Mouse (Mus musculus) heart, adult 11 months (tissue): Measurements from ENCODE around the gene Gm26620.
A peak's percentile ranks its signal among the peaks of the same experiment; 100 is the strongest.

Experiments used
- DNase-seq: peaks from one replicate; pipeline ENCODE4 v3.0.0; 2022

Gm26620 gene

DNA sequence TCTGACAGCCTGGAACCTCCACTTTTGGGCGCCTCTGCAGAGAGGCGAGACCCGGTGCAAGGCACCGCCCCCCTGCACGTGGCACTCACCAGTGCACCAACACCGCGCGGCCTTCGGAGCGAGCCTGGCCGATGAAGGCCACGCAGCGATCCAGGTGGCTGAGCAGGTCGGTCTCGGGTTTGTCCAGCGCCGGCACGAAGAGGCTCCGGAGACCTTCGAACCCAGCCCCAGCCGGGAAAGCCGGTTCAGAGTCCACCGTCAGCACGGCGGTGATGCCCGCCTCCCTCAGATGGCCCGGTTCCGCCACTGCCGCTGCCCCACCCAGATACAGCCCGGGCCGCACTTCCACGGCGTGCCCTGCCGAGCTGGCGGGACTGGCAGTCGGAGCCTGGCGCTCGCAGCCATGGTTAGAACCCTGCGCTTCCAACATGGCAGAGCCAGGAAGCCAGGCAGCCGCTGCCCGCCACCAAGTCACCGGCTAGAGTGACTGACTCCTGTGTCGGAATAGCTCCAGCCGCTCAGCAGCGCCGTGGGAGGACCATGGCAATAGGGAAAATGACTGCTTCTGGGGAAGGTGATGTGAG, at the start of gene Gm26620, which contains the start of gene Dusp12:
Gene Gm26620, plus strand, starts transcription at position 88 of the 584 bp plus-strand sequence.
Gene Dusp12, minus strand, starts transcription at position 563 of the 584 bp plus-strand sequence.
- peak; percentile 99 for DNase-seq

DNA sequence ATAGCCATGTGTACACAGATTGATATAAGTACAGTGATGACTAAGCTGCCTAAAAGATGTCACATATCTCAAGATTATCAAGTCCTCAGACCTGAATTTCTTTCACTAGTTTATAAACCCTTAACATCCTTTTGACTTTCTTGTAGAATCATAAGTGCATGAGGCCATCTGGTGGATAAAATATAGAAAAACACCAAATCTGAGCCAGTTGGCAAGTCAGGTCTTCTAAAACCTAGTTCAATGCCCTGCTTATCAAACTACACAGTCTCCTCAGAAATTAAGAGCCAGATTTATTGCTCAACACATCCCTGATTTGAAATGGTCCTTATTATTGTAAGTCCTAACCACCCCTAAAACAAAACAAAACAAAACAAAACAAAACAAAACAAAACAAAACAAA, 45.2 kb upstream of the Gm26620 start:
- peak; percentile 34 for DNase-seq

DNA sequence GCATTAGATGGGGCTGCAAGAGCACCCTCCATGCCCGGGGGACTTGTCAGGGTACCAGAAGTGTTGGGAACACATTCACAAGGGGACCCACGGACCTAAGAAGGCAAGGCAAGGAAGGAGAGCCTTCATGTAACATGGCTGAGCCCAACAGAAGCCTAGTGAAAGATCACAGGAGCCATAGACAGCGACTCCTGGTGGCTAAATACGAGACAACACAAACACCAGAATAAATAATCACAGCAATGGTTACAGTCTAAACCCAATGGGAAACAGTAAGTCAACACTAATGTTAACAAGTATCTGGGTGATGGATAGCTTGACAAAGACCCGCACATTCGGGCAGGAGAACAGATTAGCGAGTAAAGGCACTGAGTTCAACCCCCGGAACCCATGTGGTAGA, 40.5 kb upstream of the Gm26620 start:
- DNase-seq: peak; percentile 74

DNA sequence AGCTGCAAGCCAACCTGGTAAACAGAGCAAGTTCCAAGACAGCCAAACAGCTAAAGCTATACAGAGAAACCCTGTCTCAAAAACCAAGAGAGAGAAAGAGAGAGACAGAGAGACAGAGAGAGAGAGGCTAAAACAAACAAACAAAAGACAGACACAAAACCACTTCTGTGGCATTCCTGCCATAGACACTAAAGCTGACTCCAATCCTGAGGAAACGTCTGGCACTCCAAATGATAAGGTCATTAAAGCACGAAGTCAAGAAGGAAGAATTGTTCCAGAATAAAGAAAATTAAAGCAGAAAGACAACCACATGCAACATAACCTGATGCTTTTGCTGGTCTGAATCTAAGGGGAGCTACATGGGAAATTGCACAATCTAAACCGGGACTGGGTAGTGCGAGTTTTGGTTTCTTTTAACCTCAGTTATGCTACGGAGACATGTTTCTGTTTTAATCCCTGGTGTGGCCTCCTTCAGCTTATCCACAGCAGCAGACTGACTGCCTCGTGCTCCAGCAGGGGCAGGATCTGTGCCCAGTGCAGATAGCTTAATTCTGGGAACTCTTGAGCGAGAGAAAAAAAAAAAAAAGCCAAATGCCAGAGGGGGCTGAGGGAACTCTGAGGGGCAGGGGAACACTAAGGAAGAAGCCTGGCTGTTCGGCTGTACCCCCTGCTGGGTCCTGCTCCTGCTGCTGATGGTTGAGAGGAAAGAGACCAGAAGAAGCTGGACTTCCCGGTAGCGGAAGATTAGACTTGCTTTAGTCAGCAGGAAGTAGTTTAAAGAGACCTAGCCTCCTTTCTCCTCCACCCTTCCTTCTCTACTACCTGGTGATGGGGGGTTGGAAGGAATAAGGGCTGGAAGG, 39.2 kb upstream of the Gm26620 start:
- peak; percentile 95 for DNase-seq

DNA sequence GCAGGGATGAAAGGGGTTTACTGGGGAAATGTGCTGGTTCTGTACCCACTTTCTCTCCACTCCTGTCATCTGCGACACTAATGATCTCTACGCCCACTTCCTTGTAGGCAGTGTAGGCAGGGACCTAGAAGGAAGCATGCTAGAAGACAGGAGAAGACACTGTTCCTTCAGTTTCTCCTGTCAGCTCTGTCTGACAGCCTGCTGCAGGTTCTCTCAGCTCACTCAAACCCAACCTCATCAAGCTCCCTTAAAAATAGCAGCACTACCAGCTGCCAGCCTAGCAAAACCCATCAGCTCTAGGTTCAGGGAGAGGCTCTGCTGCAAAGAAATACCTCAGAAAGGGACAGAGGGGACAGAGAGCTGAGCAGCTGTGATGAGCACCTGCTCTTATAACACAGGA, 34.9 kb upstream of the Gm26620 start:
- DNase-seq: peak; percentile 76

DNA sequence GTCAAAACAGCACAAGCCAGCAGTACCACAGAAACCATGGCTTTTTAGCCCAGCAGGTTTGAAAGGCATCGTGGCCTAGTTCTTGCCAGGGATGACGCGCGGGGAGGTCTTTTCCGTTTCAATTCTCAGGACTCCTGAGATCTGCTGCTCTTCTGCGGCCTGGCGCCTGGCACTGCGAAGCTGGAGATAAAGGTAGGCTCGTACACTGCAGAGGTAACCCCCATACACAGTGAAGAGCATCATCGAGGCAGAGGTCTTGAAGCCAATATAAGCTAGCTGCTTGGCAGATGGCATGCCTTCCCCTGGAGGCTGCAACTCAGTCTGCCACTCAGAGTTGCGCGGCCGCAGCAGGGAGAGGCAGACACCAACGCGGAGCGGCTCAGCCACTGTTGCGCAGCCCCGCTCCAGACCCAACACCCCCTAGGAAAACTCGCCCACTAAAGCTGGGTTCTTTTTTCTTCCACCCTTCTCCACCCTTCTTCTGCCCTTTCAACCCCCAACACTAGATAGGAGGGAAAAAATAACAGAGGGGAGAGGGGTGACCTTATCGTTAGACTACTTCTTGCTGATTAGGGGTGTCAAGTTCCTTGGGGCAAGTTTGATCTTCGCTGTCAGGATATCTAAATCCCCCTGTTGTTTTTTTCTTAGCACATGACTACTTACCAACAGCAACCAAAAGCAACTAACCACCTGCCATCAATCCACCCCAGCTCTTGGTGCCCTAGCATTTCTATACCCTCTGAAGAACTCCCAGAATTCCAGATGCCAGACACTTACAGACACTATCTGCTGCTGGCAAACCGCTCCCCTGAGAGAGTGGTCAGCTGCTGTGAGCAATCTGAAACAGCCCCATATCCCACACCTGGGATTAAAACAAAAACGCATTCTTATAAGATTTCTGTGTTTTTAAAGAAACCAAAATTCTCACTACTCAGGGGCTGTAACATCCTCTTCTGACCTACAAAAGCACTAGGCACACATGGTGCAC, 33.9 kb upstream of the Gm26620 start:
- peak; percentile 86 for DNase-seq

DNA sequence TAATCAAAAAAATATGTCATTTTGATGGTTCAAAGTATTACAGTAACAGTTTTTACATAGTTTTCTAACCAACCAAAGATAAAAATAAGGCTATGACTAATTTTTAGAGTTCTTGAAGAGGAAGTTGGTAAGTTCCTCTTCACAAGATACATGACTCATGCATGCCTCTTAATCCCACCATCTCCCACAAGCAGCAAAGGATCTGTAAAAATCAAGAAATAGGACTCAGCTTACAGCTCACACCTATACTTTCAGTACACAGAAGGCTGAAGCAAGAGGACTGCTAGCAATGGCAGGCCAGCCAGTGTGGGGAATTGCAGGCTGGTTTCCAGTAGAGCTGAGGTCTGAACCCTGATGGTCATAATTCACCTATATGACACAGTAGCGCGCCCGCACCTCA, 31.3 kb upstream of the Gm26620 start:
- DNase-seq: peak; percentile 86

DNA sequence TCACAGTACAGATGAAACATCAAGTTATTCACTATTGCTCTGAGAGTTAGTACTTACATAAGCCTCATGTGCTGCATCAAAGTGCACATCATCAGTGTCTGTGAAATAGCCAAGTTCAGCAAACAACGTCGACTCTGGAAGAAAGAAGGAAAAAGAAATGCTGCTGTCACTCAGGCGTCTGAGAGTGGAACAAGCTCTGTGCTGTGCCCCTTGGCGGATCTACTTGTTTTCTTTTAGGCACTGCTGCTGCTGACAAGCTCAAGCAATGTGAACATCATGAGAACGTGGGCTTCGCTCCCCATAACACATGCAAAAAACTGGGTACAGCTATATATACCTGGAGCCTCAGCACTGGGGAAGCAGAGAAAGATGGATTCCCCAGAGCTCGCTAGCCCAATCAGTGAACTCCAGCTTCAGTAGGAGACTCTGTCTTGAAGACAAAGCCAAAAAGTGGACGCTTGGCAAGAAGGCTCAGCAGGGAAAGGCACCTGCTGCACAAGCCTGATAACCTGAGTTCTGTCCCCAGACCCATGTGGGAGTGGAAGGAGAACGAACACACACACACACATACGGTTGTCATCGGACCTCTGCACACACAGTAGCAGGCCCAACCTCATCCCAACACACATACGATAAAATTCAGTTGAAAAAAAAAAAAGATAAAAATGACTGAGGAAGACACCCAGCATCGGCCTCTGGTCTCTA, 29.7 kb upstream of the Gm26620 start:
- DNase-seq: peak; percentile 77

DNA sequence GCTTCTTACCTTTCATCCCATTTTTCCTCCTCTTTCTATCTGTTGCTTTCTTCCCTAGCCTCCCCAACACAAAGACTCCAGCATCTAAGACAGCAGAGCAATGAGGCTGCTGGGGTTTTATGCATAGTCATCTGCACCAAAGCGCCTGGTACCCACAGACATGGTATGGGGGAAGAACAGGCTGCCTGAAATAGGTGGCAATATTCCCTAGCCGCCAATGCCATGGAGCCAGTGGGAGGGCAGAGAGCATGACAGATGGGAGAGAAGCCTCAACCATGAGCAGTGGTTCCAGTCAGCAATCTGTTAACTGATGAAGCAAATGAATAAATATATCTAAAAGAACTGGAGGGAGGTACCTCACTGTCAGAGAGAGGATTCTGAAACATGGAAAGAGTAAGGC, 27.5 kb upstream of the Gm26620 start:
- DNase-seq: peak; percentile 85

DNA sequence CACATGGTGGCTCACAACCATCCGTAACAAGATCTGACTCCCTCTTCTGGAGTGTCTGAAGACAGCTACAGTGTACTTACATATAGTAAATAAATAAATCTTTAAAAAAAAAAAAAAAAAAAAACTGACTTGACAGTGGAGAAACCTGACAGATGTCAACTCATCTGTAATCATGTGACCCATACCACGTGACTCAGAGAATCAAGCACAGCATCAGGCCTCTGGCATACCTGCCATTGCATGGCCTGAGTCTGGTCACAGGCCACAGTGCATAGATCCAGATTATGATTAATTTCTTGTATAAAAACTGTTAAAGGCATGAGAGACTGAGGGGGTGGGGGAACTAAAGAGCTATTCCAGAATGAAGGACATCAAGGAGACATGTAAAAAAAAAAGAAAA, 26.0 kb upstream of the Gm26620 start:
- peak; percentile 15 for DNase-seq

DNA sequence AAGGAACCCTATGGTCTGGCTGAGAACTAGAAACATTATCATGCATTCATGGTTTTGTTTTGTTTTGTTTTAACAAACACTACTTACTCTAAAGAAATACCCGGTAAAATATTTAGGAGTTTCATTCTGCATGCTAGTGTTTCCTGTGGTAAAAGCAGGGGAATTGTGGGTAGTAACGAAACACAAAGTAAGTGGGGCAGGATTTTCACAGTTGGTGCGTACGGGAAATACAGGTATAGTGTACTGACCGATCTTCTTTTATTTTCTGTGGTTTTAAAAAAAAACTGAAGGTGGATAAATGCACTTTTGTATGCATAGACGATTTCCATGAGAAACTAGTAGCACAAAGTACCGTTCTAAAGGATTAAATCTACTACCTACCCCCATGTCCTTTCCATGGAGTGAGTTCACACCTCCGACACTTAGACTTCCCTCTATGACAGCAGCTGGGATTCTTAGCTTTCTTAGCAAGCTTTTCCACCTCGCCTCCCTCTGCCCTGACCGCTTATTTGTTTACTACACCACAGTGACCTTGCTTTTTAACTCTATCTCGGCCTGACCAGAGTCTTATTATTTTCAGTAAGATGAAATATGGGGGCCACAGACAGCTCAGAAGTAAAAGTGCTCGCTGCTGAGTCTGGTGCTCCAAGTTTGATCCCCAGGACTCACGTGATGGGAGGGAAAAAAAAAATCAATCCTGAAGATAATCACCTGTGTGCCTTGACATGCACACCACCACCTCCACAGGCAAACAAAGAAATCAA, 23.0 kb upstream of the Gm26620 start:
- peak; percentile 59 for DNase-seq

DNA sequence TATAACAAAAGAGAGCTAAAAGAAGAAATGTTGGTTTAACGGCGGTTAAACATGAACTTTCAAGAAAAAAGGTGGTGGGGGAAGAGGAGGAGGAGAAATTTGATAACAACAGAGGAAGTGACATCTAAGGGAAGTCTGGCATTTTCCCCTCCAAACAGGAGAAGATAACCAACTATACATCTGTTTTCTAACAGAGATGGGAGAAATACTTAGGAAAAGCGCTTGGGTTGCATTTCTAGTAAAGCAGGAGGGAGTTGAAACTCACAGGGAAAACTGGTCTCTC, 22.5 kb upstream of the Gm26620 start:
- DNase-seq: no peak

DNA sequence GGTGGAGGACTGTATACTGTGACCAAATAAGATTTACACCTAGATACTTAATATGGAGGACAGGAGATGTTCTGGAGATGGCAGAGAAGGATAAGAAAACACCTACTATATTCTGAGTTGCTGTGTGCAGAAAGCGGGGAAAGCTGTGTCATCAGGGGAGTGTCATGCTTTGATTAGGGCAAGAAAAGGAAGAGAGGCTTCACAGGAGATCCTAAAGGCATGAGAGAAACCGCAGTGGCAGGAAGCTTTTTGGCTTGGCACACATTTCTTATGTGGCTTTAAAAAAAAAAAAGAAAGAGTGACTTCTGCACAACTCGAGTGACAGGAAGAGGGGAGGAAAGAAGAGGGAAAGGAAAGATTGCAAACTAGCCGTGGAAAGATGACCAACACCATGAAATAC, 21.8 kb upstream of the Gm26620 start:
- peak; percentile 76 for DNase-seq

DNA sequence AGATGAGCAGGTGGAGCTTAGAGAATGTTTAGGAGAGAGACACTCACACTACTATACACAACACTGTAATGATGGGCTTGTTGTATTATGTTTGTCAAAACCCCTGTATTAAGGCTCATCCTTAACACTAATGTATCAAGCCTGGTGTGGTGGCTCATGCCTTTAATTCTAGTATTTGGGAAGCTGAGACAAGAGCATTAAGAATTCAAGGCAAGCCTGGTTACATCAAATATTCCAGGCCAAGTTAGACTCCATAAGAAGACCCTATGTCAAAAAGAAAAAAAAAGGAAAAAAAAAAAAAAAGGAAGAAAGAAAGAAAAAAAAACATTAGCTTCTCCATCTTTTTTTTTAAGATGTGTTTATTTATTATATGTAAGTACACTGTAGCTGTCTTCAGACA, 20.6 kb upstream of the Gm26620 start:
- no peak for DNase-seq

DNA sequence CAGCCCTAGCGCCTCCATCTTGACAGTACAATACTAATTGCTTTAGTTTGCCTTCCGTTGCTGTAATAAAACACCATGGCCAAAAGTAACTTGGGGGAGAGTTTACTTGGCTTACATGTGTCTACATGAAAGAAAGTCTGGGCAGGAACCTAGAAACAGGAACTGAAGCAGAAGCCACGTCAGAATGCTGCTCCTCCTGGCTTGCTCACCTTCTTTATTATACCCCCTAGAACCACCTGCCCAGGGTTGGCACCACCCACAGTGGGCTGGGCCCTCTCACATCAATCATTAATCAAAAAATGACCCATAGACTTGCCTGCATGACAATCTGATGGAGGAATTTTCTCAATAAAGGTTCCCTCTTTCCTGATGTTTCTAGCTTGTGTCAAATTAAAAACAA, 20.1 kb upstream of the Gm26620 start:
- peak; percentile 86 for DNase-seq

DNA sequence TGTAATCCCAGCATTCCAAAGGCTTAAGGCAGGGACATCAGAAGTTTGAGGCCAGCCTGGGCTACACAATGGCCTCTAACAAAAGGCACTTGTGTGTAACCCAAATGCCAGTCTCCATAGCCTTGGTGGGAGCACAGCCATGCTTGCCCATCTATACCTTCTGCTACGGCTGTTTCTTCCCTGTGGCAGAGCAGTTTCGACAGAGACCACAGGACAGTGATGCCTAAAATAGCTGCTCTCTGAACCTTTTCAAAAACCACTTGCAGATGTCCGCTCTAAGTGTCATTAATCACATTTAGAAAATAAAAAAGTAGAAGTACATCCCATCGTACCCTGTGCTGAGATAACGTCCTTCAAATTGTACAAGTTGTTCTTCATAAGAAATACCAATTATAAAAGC, 19.5 kb upstream of the Gm26620 start:
- DNase-seq: peak; percentile 80

DNA sequence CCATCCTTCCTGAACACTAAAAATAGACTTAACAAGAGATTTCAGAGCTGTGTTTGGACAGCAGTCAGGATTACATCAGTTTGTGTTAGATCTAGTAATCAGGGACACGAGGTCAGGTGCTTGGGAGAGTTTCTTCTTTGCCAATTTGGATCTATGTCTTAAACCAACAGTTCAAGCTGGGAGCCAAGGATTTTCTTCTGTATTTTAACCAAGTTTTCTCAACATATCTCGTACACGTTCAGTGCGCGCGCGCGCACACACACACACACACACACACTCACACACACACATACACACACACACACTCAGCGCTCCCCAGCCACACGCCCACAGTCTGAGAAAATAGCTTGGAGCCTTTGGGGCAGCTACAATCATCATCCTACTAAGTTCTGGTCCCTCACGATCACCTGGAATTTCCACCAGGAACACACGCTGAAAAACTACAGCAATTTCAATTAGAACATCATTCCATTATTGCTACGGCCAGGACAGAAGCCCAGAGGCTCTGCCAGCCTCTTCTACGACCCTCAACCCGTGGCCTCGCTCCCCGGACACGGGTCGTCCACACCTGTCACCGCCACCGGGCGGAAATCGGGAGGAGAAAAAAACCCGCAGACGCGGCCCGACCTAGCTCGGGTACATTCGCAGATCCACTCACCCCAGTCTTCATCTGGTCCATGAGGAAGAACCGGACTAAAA, 17.7 kb upstream of the Gm26620 start:
- DNase-seq: peak; percentile 81

DNA sequence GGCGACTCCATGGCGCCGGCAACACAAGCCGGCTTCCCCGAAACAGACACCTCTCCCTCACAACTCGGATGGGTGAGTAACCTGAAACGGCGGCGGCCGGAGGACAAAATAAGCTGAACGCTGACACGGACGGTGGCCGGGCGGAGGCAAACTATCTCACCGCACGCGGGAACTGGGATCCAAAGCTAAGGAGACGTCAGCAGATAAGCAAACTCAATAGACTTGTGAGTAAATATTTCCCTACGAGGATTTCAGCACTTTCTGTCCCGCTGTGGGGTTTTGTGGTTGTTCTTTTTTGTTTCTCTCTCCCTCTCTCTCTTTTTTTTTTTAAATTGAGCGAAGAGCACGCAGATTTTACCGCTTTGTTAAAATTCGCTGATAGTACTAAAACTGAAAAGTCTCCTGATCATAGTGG, 17.2 kb upstream of the Gm26620 start, which contains the start of gene Atf6:
Gene Atf6, minus strand, starts transcription at position 81 of the 415 bp plus-strand sequence.
- peak; percentile 99 for DNase-seq

DNA sequence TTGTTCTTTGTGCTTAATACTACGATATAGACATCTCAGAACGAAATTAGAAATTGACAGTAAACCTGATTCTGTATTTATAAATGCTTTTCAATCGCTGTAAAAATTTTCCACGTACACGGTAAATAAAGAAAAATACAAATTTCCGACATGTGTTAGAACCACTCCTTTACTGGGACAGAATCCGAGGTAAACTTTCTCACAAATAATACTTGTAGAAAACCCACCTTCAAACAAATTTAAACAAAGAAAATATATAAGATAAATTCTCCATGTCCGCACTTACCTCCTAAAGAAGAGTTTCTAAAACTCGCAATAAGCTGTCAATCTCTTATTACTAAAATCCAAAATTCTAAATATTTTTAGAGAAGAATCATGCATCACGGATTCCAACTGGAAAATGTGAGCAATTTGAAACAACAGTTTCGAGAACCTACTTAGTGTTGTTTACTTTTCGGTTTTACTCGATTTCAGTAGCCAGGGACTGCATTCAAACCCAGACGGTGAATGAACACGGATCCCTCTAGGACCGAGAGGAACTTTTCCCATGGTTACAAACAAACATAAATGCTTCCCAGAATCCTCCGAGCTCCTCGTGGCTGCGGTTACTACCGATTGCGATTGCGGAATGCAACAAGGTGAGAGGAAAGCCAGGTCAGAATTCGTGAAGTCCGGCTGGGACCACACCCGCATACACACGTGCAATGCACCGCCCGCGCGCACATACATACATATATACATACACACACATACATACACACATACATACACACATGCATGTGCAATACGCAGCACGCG, 16.6 kb upstream of the Gm26620 start:
- DNase-seq: peak; percentile 97

DNA sequence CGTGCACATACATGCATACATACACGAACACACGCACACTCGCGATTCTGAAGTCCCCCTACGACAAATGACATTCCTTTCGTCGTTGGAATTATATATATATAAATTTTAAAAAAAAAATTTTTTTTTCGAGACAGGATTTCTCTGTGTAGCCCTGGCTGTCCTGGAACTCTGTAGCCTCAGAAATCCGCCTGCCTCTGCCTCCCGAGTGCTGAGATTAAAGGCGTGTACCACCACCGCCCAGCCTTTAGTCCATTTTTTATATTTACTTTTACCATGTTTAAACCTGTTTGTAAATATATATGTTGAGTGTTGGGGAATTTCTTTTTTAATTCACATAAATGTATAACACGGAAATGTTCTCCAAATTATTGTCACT, 16.0 kb upstream of the Gm26620 start:
- no peak for DNase-seq
